Mouse (Mus musculus): ENCODE results near the gene Ppp1r21. TPM values are rescaled to one million over a fixed set of nuclear protein-coding genes. Genes with fewer than 3 reads are reported as not detected.

The Ppp1r21 gene
- polyA plus RNA-seq, 1 experiment = 0.13 TPM

DNA sequence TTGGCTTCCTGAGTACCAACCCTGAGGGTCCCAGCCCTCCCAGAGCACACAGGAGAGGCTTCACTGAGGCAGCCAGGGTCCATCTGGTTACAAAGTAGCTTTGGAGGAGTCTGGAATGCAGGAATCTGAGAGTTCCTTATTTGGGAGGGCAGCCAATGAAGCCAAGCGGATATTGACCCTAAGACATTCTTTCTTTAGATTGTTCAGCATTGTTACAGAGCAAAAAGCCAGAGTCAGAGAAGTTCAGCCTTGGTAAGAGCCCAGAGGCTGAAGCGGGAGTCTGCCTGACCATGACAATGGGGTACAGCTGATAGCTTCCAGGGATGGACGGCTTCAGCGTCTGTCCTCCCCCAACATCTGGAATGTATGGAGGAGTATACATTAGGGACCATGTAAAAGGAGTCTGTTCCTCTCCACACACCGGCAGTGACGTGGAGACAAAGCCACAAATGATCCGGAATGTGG, 96.5 kb downstream of the Ppp1r21 start:
- no peak for TF ChIP-seq TAL1 (IDR thresholded peaks at IDR 0.05; ENCODE audit: low read length)
- TF ChIP-seq GATA1 (IDR thresholded peaks at IDR 0.05; ENCODE audit: low read length) = no peak
- H3K4me1 ChIP-seq (ENCODE audit: control insufficient read depth) = no peaks in the 10 kb centered on the region
- H3K36me3 ChIP-seq (ENCODE audit: control insufficient read depth) = no peaks in the 10 kb centered on the region
- no peak overlapping the region for H3K4me3 ChIP-seq (replicated peaks)
- H3K27me3 ChIP-seq (ENCODE audit: control insufficient read depth) = no peaks in the 10 kb centered on the region
- H3K9me3 ChIP-seq (ENCODE audit: control insufficient read depth, low read length) = no peaks in the 10 kb centered on the region

GRCm38 (mm10) chr17:88627150-88627549, 97.2 kb downstream of the Ppp1r21 start:
- H3K27me3 ChIP-seq (ENCODE audit: control insufficient read depth) = no peaks in the 10 kb centered on the region
- TF ChIP-seq TAL1 (IDR thresholded peaks at IDR 0.05; ENCODE audit: low read length) (no peak), GATA1 (IDR thresholded peaks at IDR 0.05; ENCODE audit: low read length) (no peak)
- H3K4me1 ChIP-seq (ENCODE audit: control insufficient read depth) = no peaks in the 10 kb centered on the region
- H3K4me3 ChIP-seq (replicated peaks) = no peak overlapping the region
- H3K9me3 ChIP-seq (ENCODE audit: control insufficient read depth, low read length) = no peaks in the 10 kb centered on the region
- no peaks in the 10 kb centered on the region for H3K36me3 ChIP-seq (ENCODE audit: control insufficient read depth)

DNA sequence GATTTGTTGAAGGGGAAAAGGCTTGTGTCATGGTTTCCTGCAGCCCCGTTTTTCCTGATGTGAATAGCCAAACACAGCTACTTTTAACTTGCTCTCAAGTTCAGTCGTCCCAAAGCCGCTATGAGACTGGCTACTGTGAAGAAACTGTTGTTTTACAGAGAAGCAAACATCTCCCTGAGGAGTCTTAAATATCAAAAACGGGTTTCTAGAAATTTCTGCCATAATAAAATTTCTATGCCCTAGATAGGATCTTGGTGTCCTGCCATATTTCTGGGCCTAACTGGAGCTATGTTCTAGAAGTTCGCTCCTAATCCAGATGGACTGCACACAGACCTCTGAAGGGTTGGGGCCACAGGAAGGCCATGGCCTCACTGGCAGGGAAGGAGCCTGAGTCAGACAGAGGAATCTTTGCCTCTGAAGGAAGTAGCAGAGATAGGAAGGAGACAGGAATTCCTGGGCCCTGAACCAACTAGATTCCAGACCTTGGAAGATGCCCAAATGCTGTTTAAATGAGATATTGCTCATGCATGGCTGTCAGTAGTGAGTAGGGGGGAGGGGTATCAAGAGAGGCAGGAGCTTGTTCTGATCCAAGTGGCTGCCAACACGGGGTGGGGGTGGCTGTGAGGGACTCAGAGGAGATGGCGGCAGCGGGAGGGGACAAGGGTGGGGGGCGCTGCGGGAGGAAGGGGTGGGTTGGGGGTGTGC, 98.9 kb downstream of the Ppp1r21 start:
- TF ChIP-seq TAL1 (IDR thresholded peaks at IDR 0.05; ENCODE audit: low read length) = no peak
- TF ChIP-seq GATA1 (IDR thresholded peaks at IDR 0.05; ENCODE audit: low read length) = no peak
- Histone ChIP-seq H3K4me3 (replicated peaks) (no peak overlapping the region), H3K9me3 (ENCODE audit: control insufficient read depth, low read length) (no peaks in the 10 kb centered on the region), H3K36me3 (ENCODE audit: control insufficient read depth) (no peaks in the 10 kb centered on the region), H3K4me1 (ENCODE audit: control insufficient read depth) (no peaks in the 10 kb centered on the region), H3K27me3 (ENCODE audit: control insufficient read depth) (no peaks in the 10 kb centered on the region)

GRCm38 (mm10) chr17:88629381-88629759, 99.5 kb downstream of the Ppp1r21 start:
- Histone ChIP-seq H3K4me3 (replicated peaks) (no peak overlapping the region), H3K36me3 (ENCODE audit: control insufficient read depth) (no peaks in the 10 kb centered on the region), H3K9me3 (ENCODE audit: control insufficient read depth, low read length) (no peaks in the 10 kb centered on the region), H3K4me1 (ENCODE audit: control insufficient read depth) (no peaks in the 10 kb centered on the region), H3K27me3 (ENCODE audit: control insufficient read depth) (no peaks in the 10 kb centered on the region)
- no peak for TF ChIP-seq GATA1 (IDR thresholded peaks at IDR 0.05; ENCODE audit: low read length)

- Histone ChIP-seq H3K27me3 (ENCODE audit: control insufficient read depth) (no peaks in the 10 kb centered on the region), H3K36me3 (ENCODE audit: control insufficient read depth) (no peaks in the 10 kb centered on the region), H3K4me3 (replicated peaks) (no peak overlapping the region), H3K4me1 (ENCODE audit: control insufficient read depth) (no peaks in the 10 kb centered on the region), H3K9me3 (ENCODE audit: control insufficient read depth, low read length) (no peaks in the 10 kb centered on the region)
- TF ChIP-seq TAL1 (IDR thresholded peaks at IDR 0.05; ENCODE audit: low read length) (no peak), GATA1 (IDR thresholded peaks at IDR 0.05; ENCODE audit: low read length) (no peak)
Measured at GRCm38 (mm10) chr17:88629931-88630553, 100.1 kb downstream of the Ppp1r21 start.

DNA sequence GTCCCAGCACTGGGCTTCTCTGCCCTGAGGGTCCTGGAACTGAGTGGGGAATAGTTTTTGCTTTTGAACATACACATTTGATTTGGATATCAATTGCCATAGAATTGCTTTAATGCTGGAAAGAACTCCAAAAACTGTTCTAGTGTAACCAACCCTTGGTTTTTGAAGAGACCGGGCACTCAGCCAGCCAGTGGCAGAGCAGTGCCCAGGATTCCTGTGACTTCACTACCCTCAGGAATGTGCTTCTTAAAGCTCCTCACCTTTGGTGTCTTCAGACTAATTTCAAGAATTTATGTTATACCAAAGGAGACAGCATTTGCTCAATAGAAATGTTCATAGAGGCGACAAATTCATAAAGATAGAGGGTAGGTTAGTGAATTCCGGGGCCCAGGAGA, 100.6 kb downstream of the Ppp1r21 start:
- Histone ChIP-seq H3K36me3 (ENCODE audit: control insufficient read depth) (no peaks in the 10 kb centered on the region), H3K4me3 (replicated peaks) (no peak overlapping the region), H3K4me1 (ENCODE audit: control insufficient read depth) (no peaks in the 10 kb centered on the region), H3K9me3 (ENCODE audit: control insufficient read depth, low read length) (no peaks in the 10 kb centered on the region), H3K27me3 (ENCODE audit: control insufficient read depth) (no peaks in the 10 kb centered on the region)
- TF ChIP-seq TAL1 (IDR thresholded peaks at IDR 0.05; ENCODE audit: low read length) = no peak
- no peak for TF ChIP-seq GATA1 (IDR thresholded peaks at IDR 0.05; ENCODE audit: low read length)

DNA sequence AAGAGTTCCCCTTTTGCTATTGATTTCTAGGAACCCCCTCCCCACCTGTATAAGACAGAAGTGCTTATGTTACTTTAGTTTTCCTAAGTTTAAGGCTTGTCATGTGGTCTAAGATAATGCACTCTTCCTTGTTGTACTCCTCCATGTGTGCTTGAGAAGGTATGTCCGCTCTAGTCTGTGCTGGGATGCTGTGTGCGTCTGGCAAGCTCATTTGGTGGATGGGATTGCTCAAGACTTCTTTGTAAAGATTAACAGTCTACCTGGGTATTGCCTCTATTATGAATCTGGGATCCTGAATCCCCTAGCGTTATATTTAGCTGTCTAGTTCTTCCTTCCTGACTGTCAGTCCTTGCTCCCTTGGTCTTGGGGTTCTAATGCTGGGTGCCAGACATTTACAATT, 102.7 kb downstream of the Ppp1r21 start:
- H3K36me3 ChIP-seq (ENCODE audit: control insufficient read depth) = no peaks in the 10 kb centered on the region
- H3K4me1 ChIP-seq (ENCODE audit: control insufficient read depth) = no peaks in the 10 kb centered on the region
- no peaks in the 10 kb centered on the region for H3K27me3 ChIP-seq (ENCODE audit: control insufficient read depth)
- no peaks in the 10 kb centered on the region for H3K9me3 ChIP-seq (ENCODE audit: control insufficient read depth, low read length)
- TF ChIP-seq GATA1 (IDR thresholded peaks at IDR 0.05; ENCODE audit: low read length) = no peak
- no peak overlapping the region for H3K4me3 ChIP-seq (replicated peaks)

GRCm38 (mm10) chr17:88636076-88636475, 106.2 kb downstream of the Ppp1r21 start:
- Histone ChIP-seq H3K9me3 (ENCODE audit: control insufficient read depth, low read length) (no peaks in the 10 kb centered on the region), H3K27me3 (ENCODE audit: control insufficient read depth) (no peaks in the 10 kb centered on the region), H3K4me3 (replicated peaks) (no peak overlapping the region), H3K4me1 (ENCODE audit: control insufficient read depth) (no peaks in the 10 kb centered on the region), H3K36me3 (ENCODE audit: control insufficient read depth) (no peaks in the 10 kb centered on the region)
- TF ChIP-seq TAL1 (IDR thresholded peaks at IDR 0.05; ENCODE audit: low read length) = no peak

- no peaks in the 10 kb centered on the region for H3K4me1 ChIP-seq (ENCODE audit: control insufficient read depth)
- no peak for TF ChIP-seq TAL1 (IDR thresholded peaks at IDR 0.05; ENCODE audit: low read length)
- TF ChIP-seq GATA1 (IDR thresholded peaks at IDR 0.05; ENCODE audit: low read length) = no peak
Measured at GRCm38 (mm10) chr17:88636587-88636986, 106.7 kb downstream of the Ppp1r21 start.

More at GRCm38 (mm10) chr17:88636587-88636986, 106.7 kb downstream of the Ppp1r21 start:
- no peaks in the 10 kb centered on the region for H3K27me3 ChIP-seq (ENCODE audit: control insufficient read depth)
- H3K4me3 ChIP-seq (replicated peaks) = no peak overlapping the region
- no peaks in the 10 kb centered on the region for H3K36me3 ChIP-seq (ENCODE audit: control insufficient read depth)
- no peaks in the 10 kb centered on the region for H3K9me3 ChIP-seq (ENCODE audit: control insufficient read depth, low read length)

Other genes with a start within 250 kb of the Ppp1r21 start
- 0.42 and 0.50 TPM in 2 replicates for gene Foxn2, start 89.4 kb upstream of the Ppp1r21 start, polyA plus RNA-seq (2012)
- gene Ston1, start 67.6 kb downstream of the Ppp1r21 start, polyA plus RNA-seq (2012) = not detected in 2 replicates
- not detected in 2 replicates for gene Gtf2a1l, start 138.5 kb downstream of the Ppp1r21 start, polyA plus RNA-seq (2012)

All from erythroblast, embryonic 14.5 days (primary cell).